Mouse (Mus musculus): ENCODE data around the gene Kcnip3.

The Kcnip3 gene

GRCm38 (mm10) chr2:127470183-127470582 is 51.7 kb downstream of the Kcnip3 start:
- DNase-seq (ENCODE audit: low spot score), result no peak

- DNase-seq (ENCODE audit: low spot score), result peak; percentile 88
Measured at GRCm38 (mm10) chr2:127462314-127462713, 59.6 kb downstream of the Kcnip3 start.

- no peak for DNase-seq (ENCODE audit: low spot score)
Measured at GRCm38 (mm10) chr2:127461351-127461750, 60.5 kb downstream of the Kcnip3 start.

GRCm38 (mm10) chr2:127459341-127459740 is 62.6 kb downstream of the Kcnip3 start:
- no peak for DNase-seq (ENCODE audit: low spot score)

- peak; percentile 80 for DNase-seq (ENCODE audit: low spot score)
Measured at GRCm38 (mm10) chr2:127453764-127454163, 68.1 kb downstream of the Kcnip3 start.

GRCm38 (mm10) chr2:127453141-127453540 is 68.8 kb downstream of the Kcnip3 start:
- DNase-seq (ENCODE audit: low spot score), result no peak

- no peak for DNase-seq (ENCODE audit: low spot score)
Measured at GRCm38 (mm10) chr2:127451748-127452147, 70.1 kb downstream of the Kcnip3 start.

GRCm38 (mm10) chr2:127449691-127450090 is 72.2 kb downstream of the Kcnip3 start:
- DNase-seq (ENCODE audit: low spot score), result no peak

- DNase-seq (ENCODE audit: low spot score), result no peak
Measured at GRCm38 (mm10) chr2:127446847-127447246, 75.0 kb downstream of the Kcnip3 start.

- peak; percentile 97 for DNase-seq (ENCODE audit: low spot score)
Measured at GRCm38 (mm10) chr2:127444055-127444789, 77.7 kb downstream of the Kcnip3 start, which contains the start of gene Fahd2a. Fahd2a (minus strand) TSS chr2:127444565.

GRCm38 (mm10) chr2:127437697-127438096 is 84.2 kb downstream of the Kcnip3 start:
- no peak for DNase-seq (ENCODE audit: low spot score)

- no peak for DNase-seq (ENCODE audit: low spot score)
Measured at GRCm38 (mm10) chr2:127435554-127435953, 86.3 kb downstream of the Kcnip3 start.

GRCm38 (mm10) chr2:127435135-127435534 is 86.8 kb downstream of the Kcnip3 start:
- DNase-seq (ENCODE audit: low spot score), result peak; percentile 57

GRCm38 (mm10) chr2:127433487-127434295 is 88.2 kb downstream of the Kcnip3 start:
- DNase-seq (ENCODE audit: low spot score), result no peak

GRCm38 (mm10) chr2:127430238-127430637 is 91.7 kb downstream of the Kcnip3 start:
- DNase-seq (ENCODE audit: low spot score), result peak; percentile 73

GRCm38 (mm10) chr2:127424977-127425376 is 96.9 kb downstream of the Kcnip3 start, which contains the start of gene Gpat2:
Gpat2 (plus strand) TSS chr2:127425199.
- DNase-seq (ENCODE audit: low spot score), result no peak

GRCm38 (mm10) chr2:127418266-127418970 is 103.5 kb downstream of the Kcnip3 start:
- DNase-seq (ENCODE audit: low spot score), result no peak

GRCm38 (mm10) chr2:127416706-127417105 is 105.2 kb downstream of the Kcnip3 start:
- no peak for DNase-seq (ENCODE audit: low spot score)

- DNase-seq (ENCODE audit: low spot score), result no peak
Measured at GRCm38 (mm10) chr2:127415806-127416205, 106.1 kb downstream of the Kcnip3 start.

- DNase-seq (ENCODE audit: low spot score), result no peak
Measured at GRCm38 (mm10) chr2:127411126-127411525, 110.8 kb downstream of the Kcnip3 start.

Data from embryo, embryonic 10 days (tissue).